Mouse (Mus musculus): ENCODE results near the gene Srp68.
A peak's percentile ranks its signal among the peaks of the same experiment; 100 is the strongest.

The Srp68 gene

GRCm38 (mm10) chr11:116274045-116274666, at the start of gene Srp68:
Gene Srp68 (minus strand): TSS chr11:116274217.
- peak; percentile 93 for DNase-seq

- DNase-seq = peak; percentile 88
Observed at GRCm38 (mm10) chr11:116318719-116319659, 45.0 kb upstream of the Srp68 start.

GRCm38 (mm10) chr11:116312359-116312758, 38.3 kb upstream of the Srp68 start:
- no peak for DNase-seq

- DNase-seq = no peak
Observed at GRCm38 (mm10) chr11:116311169-116311568, 37.2 kb upstream of the Srp68 start.

GRCm38 (mm10) chr11:116309601-116310000, 35.6 kb upstream of the Srp68 start:
- DNase-seq = no peak

GRCm38 (mm10) chr11:116307762-116308531, 33.9 kb upstream of the Srp68 start:
- no peak for DNase-seq

GRCm38 (mm10) chr11:116307019-116307725, 33.2 kb upstream of the Srp68 start, which contains the start of gene Exoc7:
Gene Exoc7 (minus strand): TSS chr11:116307233.
- DNase-seq = no peak

GRCm38 (mm10) chr11:116306126-116306982, 32.3 kb upstream of the Srp68 start:
- peak; percentile 92 for DNase-seq

GRCm38 (mm10) chr11:116305423-116305822, 31.4 kb upstream of the Srp68 start:
- DNase-seq = no peak

- DNase-seq = no peak
Observed at GRCm38 (mm10) chr11:116298621-116299020, 24.6 kb upstream of the Srp68 start.

- no peak for DNase-seq
Observed at GRCm38 (mm10) chr11:116298221-116298620, 24.2 kb upstream of the Srp68 start.

GRCm38 (mm10) chr11:116297017-116297416, 23.0 kb upstream of the Srp68 start:
- no peak for DNase-seq

GRCm38 (mm10) chr11:116296191-116296734, 22.2 kb upstream of the Srp68 start:
- DNase-seq = no peak

GRCm38 (mm10) chr11:116294319-116294718, 20.3 kb upstream of the Srp68 start:
- peak; percentile 66 for DNase-seq

GRCm38 (mm10) chr11:116293538-116294137, 19.6 kb upstream of the Srp68 start:
- DNase-seq = no peak

GRCm38 (mm10) chr11:116292401-116292800, 18.4 kb upstream of the Srp68 start:
- no peak for DNase-seq

- DNase-seq = no peak
Observed at GRCm38 (mm10) chr11:116290556-116290955, 16.5 kb upstream of the Srp68 start.

- no peak for DNase-seq
Observed at GRCm38 (mm10) chr11:116287351-116287750, 13.3 kb upstream of the Srp68 start.

- DNase-seq = no peak
Observed at GRCm38 (mm10) chr11:116285770-116286191, 11.8 kb upstream of the Srp68 start.

- DNase-seq = no peak
Observed at GRCm38 (mm10) chr11:116283982-116284381, 10.0 kb upstream of the Srp68 start.

Data from kidney, adult 18-20 months (tissue).